Mouse (Mus musculus) embryo, embryonic 10 days (tissue): ENCODE data around the gene Tmc1.
A peak's percentile ranks its signal among the peaks of the same experiment; 100 is the strongest.

Experiments used
- DNase-seq: peaks from one replicate; pipeline ENCODE4 v3.0.0-alpha.2; 2015; ENCODE audit warnings: low spot score

Tmc1 gene

DNA sequence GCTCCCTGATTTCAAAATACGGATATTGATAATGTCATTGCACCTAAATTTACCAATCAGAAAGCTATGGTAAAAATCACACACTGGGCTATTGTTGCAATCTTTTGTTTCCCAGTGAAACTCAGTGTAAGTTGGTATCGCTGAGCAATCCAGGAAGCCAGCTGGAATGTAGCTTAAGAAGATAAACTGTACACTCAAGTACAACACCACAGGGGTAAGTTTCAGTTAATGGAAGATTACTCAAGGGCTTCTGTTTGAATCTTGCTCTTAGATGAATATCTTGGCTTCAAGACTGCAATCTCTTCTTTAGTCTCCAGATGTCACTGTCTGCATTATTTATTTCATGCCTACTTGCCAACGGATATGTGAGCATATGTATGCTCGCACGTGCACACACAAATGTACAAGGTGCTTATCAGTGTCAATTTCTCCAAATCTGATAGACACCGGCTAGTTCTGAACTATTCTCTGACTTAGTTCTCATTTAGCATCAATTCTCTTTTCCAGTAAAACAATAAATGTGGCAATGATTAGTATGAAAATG is 156.4 kb downstream of the Tmc1 start:
- peak; percentile 46 for DNase-seq

DNA sequence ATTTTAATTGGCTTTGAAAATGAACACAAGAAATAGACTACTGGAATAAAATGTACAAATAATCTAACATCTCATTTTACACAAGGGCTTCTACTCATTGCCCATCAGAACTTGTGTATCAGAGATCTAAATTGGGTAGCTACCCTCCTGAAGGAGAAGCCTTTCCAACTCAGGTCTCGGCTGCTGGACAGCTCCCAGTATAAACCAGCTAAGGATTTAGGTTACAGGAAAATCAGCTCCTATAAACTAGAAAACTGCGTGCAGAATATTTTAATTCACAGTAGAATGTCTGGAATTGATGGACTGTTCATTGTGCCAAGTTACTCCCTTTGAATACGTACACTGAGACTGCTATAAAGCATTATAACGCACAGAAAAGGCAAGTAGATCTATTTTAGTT is 158.0 kb downstream of the Tmc1 start:
- DNase-seq: peak; percentile 9

GRCm38 (mm10) chr19:20794999-20795398 is 159.0 kb downstream of the Tmc1 start:
- no peak for DNase-seq

GRCm38 (mm10) chr19:20792811-20793210 is 161.2 kb downstream of the Tmc1 start:
- no peak for DNase-seq

DNA sequence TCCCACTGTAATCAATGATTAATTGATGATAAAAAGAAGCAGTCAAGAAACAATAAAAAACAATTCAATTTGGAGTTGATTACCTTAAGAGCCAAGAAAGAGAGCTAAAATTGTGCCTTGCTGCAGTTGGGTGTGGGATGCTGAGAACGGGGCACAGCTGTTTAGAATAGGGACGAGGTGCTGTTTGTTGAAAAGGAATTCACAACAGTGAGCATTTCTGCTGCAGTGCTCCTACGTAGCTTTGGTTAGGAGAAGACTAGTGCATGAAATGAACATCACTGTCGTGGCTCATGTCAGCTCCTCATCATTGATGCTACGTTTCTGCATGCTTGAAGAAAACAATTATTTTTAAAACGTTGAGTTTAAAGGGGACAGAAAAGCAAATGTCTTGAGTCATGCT is 166.7 kb downstream of the Tmc1 start:
- no peak for DNase-seq

- DNase-seq: no peak
Measured at GRCm38 (mm10) chr19:20775681-20776080, 178.3 kb downstream of the Tmc1 start.

- no peak for DNase-seq
Measured at GRCm38 (mm10) chr19:20773941-20774340, 180.1 kb downstream of the Tmc1 start.

DNA sequence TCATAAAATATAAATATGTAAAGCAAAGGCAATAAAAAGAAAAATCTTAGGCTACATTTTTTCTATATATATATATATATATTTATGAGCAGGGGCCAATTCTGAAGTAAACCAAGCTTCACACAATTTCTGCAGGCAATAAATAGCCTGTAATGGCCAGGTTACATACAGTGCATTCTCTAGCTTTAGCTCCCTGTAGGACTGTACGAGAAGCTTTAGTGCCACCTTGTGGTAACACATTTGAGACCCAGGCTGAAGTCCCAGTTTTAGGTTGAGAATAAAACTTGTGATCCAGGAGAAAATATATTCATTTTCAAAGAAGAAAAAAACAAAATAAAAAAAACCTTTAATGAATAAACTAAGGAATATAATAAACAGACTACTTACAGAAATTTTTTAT is 189.8 kb downstream of the Tmc1 start:
- DNase-seq: peak; percentile 76

DNA sequence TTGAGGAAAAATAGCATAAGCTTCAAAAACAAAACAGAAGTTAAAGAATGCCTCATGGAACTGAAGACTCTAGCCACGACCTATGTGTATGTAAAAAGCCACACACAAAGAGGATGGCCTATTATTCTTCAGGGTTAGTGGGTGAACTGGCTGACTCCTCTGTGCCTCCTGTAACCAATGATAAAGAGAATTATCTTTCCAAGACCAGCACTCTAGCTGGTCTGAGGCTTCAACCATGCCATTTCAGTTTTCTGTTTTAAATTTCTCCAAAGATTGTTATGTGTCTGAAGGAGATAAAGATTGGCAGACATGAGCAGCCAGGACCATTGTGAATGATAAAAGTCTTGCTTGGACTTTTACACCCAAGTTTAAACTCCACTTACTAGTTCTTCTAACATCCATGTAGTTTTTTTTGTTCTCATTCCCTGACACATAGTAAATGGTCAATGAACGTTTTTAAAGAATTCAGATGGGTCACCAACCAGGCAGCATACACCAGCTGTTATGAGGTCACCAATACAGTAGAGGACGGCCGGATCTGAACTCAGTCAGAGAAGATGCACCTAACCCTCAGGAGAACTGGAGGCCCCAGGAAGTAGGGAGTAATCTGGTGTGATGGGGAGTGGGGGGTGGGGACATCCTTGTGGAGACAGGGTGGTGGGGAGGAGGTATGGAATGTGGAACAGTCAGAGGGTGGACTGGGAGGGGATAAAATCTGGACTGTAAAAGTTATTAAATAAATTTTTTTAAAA is 192.2 kb downstream of the Tmc1 start:
- no peak for DNase-seq

GRCm38 (mm10) chr19:20761119-20761518 is 192.9 kb downstream of the Tmc1 start:
- DNase-seq: no peak

GRCm38 (mm10) chr19:20744630-20745029 is 209.4 kb downstream of the Tmc1 start:
- no peak for DNase-seq
